Mouse (Mus musculus) monocyte, adult 2 months (primary cell): ENCODE data around the gene Gm4353.

Experiments
- DNase-seq, 2 experiments: peaks; one replicate each; pipeline ENCODE4 v3.0.0; 2022; ENCODE audit warnings: low spot score in 2 of 2, low read depth in 1 of 2

The Gm4353 gene

GRCm38 (mm10) chr7:116060739-116061138 lies 23.7 kb downstream of the Gm4353 start:
- no peak for DNase-seq

- DNase-seq, result no peak
Measured at GRCm38 (mm10) chr7:116040470-116041019, 43.9 kb downstream of the Gm4353 start.

- DNase-seq, result no peak
Measured at GRCm38 (mm10) chr7:116039538-116040466, 44.6 kb downstream of the Gm4353 start.

- DNase-seq, result no peak
Measured at GRCm38 (mm10) chr7:116039196-116039537, 45.3 kb downstream of the Gm4353 start, which contains the start of gene 1110004F10Rik. Gene 1110004F10Rik, plus strand, starts transcription at chr7:116039397.

GRCm38 (mm10) chr7:116038511-116038910 lies 45.9 kb downstream of the Gm4353 start, which contains the start of gene Sox6:
Gene Sox6, minus strand, starts transcription at chr7:116038796.
- no peak for DNase-seq

- no peak for DNase-seq
Measured at GRCm38 (mm10) chr7:116038024-116038423, 46.4 kb downstream of the Gm4353 start.

GRCm38 (mm10) chr7:116036591-116037555 lies 47.6 kb downstream of the Gm4353 start:
- no peak for DNase-seq

GRCm38 (mm10) chr7:116035504-116035903 lies 48.9 kb downstream of the Gm4353 start:
- DNase-seq, result no peak

GRCm38 (mm10) chr7:116034282-116034758 lies 50.1 kb downstream of the Gm4353 start:
- DNase-seq, result no peak

GRCm38 (mm10) chr7:116033371-116034241 lies 50.8 kb downstream of the Gm4353 start:
- no peak for DNase-seq
